Mouse (Mus musculus) G1E (cell line): ENCODE measurements around the gene Naa10.

Experiments
- CTCF ChIP-seq: IDR thresholded peaks from 2 replicates; pipeline ENCODE4 v1.5.1; 2012; ENCODE audit warnings: low read depth, low read length, inconsistent platforms, mixed read lengths
- GATA1 ChIP-seq: IDR thresholded peaks from 2 replicates; pipeline ENCODE4 v1.6.1; 2012; ENCODE audit warnings: borderline replicate concordance, low read length, inconsistent platforms, mixed read lengths
- POLR2AphosphoS5 ChIP-seq: IDR thresholded peaks from 2 replicates; pipeline ENCODE4 v1.6.1; 2012; ENCODE audit warnings: low read depth, low read length, inconsistent platforms; ENCODE audit not compliant: insufficient replicate concordance
- TAL1 ChIP-seq: conservative IDR thresholded peaks from 2 replicates; pipeline ENCODE4 v1.6.1; 2012; ENCODE audit warnings: low read depth, low read length, inconsistent platforms, mixed read lengths

- TF ChIP-seq CTCF (no peak), POLR2AphosphoS5 (no peak), GATA1 (no peak), TAL1 (no peak)
Measured at GRCm38 (mm10) chrX:73921285-73921822, 390 bp downstream of the Naa10 start.
